Mouse (Mus musculus) olfactory bulb, adult 2 months (tissue): ENCODE measurements at regions not wholly inside any gene's neighbourhood (a gene's known extent, or its start where the extent isn't known, plus 50 kb on each side); places are given as distances from the start of the nearest gene placed in this dataset.

Experiments
- CTCF ChIP-seq: fragments of 200-500 bp; IDR thresholded peaks from 2 replicates; pipeline ENCODE4 v1.5.1; 2012; ENCODE audit warnings: low read depth, mild to moderate bottlenecking, low read length, moderate library complexity; ENCODE audit not compliant: insufficient read depth
- POLR2A ChIP-seq: fragments of 200-500 bp; IDR thresholded peaks from 2 replicates; pipeline ENCODE4 v1.6.1; 2012; ENCODE audit warnings: mild to moderate bottlenecking, low read depth, low read length, moderate library complexity; ENCODE audit not compliant: insufficient read depth

GRCm38 (mm10) chr2:75408016-75408415 lies 251.0 kb upstream of the Hnrnpa3 start:
- TF ChIP-seq CTCF = no peak
- TF ChIP-seq POLR2A = no peak
